Mouse (Mus musculus) neural tube, embryonic 13.5 days (tissue): ENCODE results near the gene Morc4. TPM values are rescaled to one million over a fixed set of nuclear protein-coding genes. Genes with fewer than 3 reads are reported as not detected.

Experiments
- ATAC-seq: fragments of 200-750 bp; cut with Nextera tagmentation; 2 replicates; pipeline ENCODE4 v1.8.0; 2017; ENCODE audit warnings: low read depth, mild to moderate bottlenecking, moderate TSS enrichment, moderate library complexity
- H3K27ac ChIP-seq: fragments of 300-500 bp; sonication (generic); replicated peaks from 2 replicates; pipeline ENCODE4 v1.5.1; 2015; ENCODE audit warnings: moderate library complexity, mild to moderate bottlenecking, inconsistent platforms
- H3K27me3 ChIP-seq: fragments of 300-500 bp; sonication (generic); 2 replicates; pipeline ENCODE4 v1.6.1; 2015; ENCODE audit warnings: mild to moderate bottlenecking, inconsistent platforms
- H3K36me3 ChIP-seq: fragments of 300-500 bp; sonication (generic); 2 replicates; pipeline ENCODE4 v1.6.1; 2015; ENCODE audit warnings: mild to moderate bottlenecking, inconsistent platforms
- H3K4me1 ChIP-seq: fragments of 300-500 bp; sonication (generic); replicated peaks from 2 replicates; pipeline ENCODE4 v1.6.1; 2015; ENCODE audit warnings: inconsistent platforms
- H3K4me2 ChIP-seq: fragments of 300-500 bp; sonication (generic); 2 replicates; pipeline ENCODE4 v1.6.1; 2015; ENCODE audit warnings: inconsistent platforms, mild to moderate bottlenecking, moderate library complexity
- H3K4me3 ChIP-seq: fragments of 300-500 bp; sonication (generic); 2 replicates; pipeline ENCODE4 v1.5.1; 2015; ENCODE audit warnings: mild to moderate bottlenecking, inconsistent platforms
- H3K9ac ChIP-seq: fragments of 300-500 bp; sonication (generic); 2 replicates; pipeline ENCODE4 v1.6.1; 2015; ENCODE audit warnings: moderate library complexity, mild to moderate bottlenecking, inconsistent platforms
- H3K9me3 ChIP-seq: fragments of 300-500 bp; sonication (generic); 2 replicates; pipeline ENCODE4 v1.6.1; 2016; ENCODE audit warnings: inconsistent platforms
- WGBS: fragments of 180-500 bp; shearing (Covaris S2); methylation state at CpG from one replicate; pipeline ENCODE4 v1.1.7; 2015; 5-methylcytosine and 5-hydroxymethylcytosine counted together
- polyA plus RNA-seq: library from polyadenylated mRNA; unstranded; fragments of >200 nt; fragmentation: Nextera tagmentation; extraction: Ambion mirVana; gene quantifications from 2 replicates; pipeline ENCODE4 v1.2.1, GENCODE M21; 2015

The Morc4 gene
- polyA plus RNA-seq, 1 experiment from 2014 or later = 4.9 TPM

GRCm38 (mm10) chrX:139828363-139829092 lies 42.9 kb downstream of the Morc4 start:
- ATAC-seq = no peak
- 91% methylated on average over 6 of the region's 6 CpGs for WGBS
- H3K4me3 ChIP-seq = no peak overlapping the region

GRCm38 (mm10) chrX:139826926-139827325 lies 44.6 kb downstream of the Morc4 start:
- H3K27me3 ChIP-seq = peaks cover 21% of the 10 kb centered on the region; the same call in 1 of the 2 replicates
- no peak for ATAC-seq
- H3K36me3 ChIP-seq = 0 out of 2 replicates have a peak, but pooled peaks cover 4% of the 10 kb centered on the region
- 86% methylated on average over 4 of the region's 4 CpGs for WGBS
- no peak overlapping the region for H3K27ac ChIP-seq
- no peak overlapping the region for H3K4me2 ChIP-seq
- no peak overlapping the region for H3K4me3 ChIP-seq
- no peak overlapping the region for H3K9ac ChIP-seq
- no peaks in the 10 kb centered on the region for H3K9me3 ChIP-seq
- no peaks in the 10 kb centered on the region for H3K4me1 ChIP-seq

More at GRCm38 (mm10) chrX:139828363-139829092, 42.9 kb downstream of the Morc4 start:
- H3K27me3 ChIP-seq = peaks cover 14% of the 10 kb centered on the region; the same call in 1 of the 2 replicates
- no peaks in the 10 kb centered on the region for H3K9me3 ChIP-seq
- H3K27ac ChIP-seq = no peak overlapping the region
- H3K4me1 ChIP-seq = no peaks in the 10 kb centered on the region
- 0 out of 2 replicates have a peak, but pooled peaks cover 2% of the 10 kb centered on the region for H3K36me3 ChIP-seq
- no peak overlapping the region for H3K4me2 ChIP-seq
- H3K9ac ChIP-seq = no peak overlapping the region

- ATAC-seq = no peak
Observed at GRCm38 (mm10) chrX:139825402-139825801, 46.1 kb downstream of the Morc4 start.

GRCm38 (mm10) chrX:139815201-139815600 lies 56.3 kb downstream of the Morc4 start:
- Histone ChIP-seq H3K36me3 (no peaks in the 10 kb centered on the region), H3K9me3 (no peaks in the 10 kb centered on the region), H3K4me3 (no peak overlapping the region), H3K9ac (no peak overlapping the region), H3K4me2 (no peak overlapping the region), H3K27ac (no peak overlapping the region), H3K4me1 (no peaks in the 10 kb centered on the region), H3K27me3 (peaks cover 27% of the 10 kb centered on the region; the same call in 1 of the 2 replicates)
- ATAC-seq = no peak
- 85% methylated on average over 5 of the region's 5 CpGs for WGBS

More at GRCm38 (mm10) chrX:139825402-139825801, 46.1 kb downstream of the Morc4 start:
- Histone ChIP-seq H3K9me3 (no peaks in the 10 kb centered on the region), H3K4me2 (no peak overlapping the region), H3K27ac (no peak overlapping the region), H3K9ac (no peak overlapping the region), H3K36me3 (0 out of 2 replicates have a peak, but pooled peaks cover 4% of the 10 kb centered on the region), H3K4me3 (no peak overlapping the region), H3K4me1 (no peaks in the 10 kb centered on the region), H3K27me3 (peaks cover 23% of the 10 kb centered on the region; the same call in 1 of the 2 replicates)
- WGBS = 79% methylated on average over 1 of the region's 1 CpGs

- no peak overlapping the region for H3K4me2 ChIP-seq
- H3K4me3 ChIP-seq = no peak overlapping the region
- H3K4me1 ChIP-seq = no peaks in the 10 kb centered on the region
- ATAC-seq = no peak
- H3K9ac ChIP-seq = no peak overlapping the region
- no peak overlapping the region for H3K27ac ChIP-seq
- peaks cover 26% of the 10 kb centered on the region; the same call in 1 of the 2 replicates for H3K27me3 ChIP-seq
- WGBS = 93% methylated on average over 8 of the region's 8 CpGs
- no peaks in the 10 kb centered on the region for H3K9me3 ChIP-seq
- no peaks in the 10 kb centered on the region for H3K36me3 ChIP-seq
Observed at GRCm38 (mm10) chrX:139814018-139814635, 57.4 kb downstream of the Morc4 start.

GRCm38 (mm10) chrX:139813299-139814002 lies 58.0 kb downstream of the Morc4 start:
- no peak overlapping the region for H3K9ac ChIP-seq
- no peaks in the 10 kb centered on the region for H3K9me3 ChIP-seq

GRCm38 (mm10) chrX:139812636-139813298 lies 58.7 kb downstream of the Morc4 start:
- no peak overlapping the region for H3K27ac ChIP-seq
- no peak overlapping the region for H3K9ac ChIP-seq
- H3K4me3 ChIP-seq = no peak overlapping the region
- no peak for ATAC-seq
- H3K9me3 ChIP-seq = no peaks in the 10 kb centered on the region
- H3K27me3 ChIP-seq = peaks cover 26% of the 10 kb centered on the region; the same call in 1 of the 2 replicates
- H3K4me1 ChIP-seq = no peaks in the 10 kb centered on the region
- no peaks in the 10 kb centered on the region for H3K36me3 ChIP-seq
- 56% methylated on average over 3 of the region's 3 CpGs for WGBS
- no peak overlapping the region for H3K4me2 ChIP-seq

More at GRCm38 (mm10) chrX:139813299-139814002, 58.0 kb downstream of the Morc4 start:
- Histone ChIP-seq H3K27me3 (peaks cover 26% of the 10 kb centered on the region; the same call in 1 of the 2 replicates), H3K4me3 (no peak overlapping the region), H3K4me2 (no peak overlapping the region), H3K27ac (no peak overlapping the region), H3K36me3 (no peaks in the 10 kb centered on the region), H3K4me1 (no peaks in the 10 kb centered on the region)
- ATAC-seq = no peak
- 77% methylated on average over 9 of the region's 9 CpGs for WGBS

GRCm38 (mm10) chrX:139808501-139808900 lies 63.0 kb downstream of the Morc4 start:
- ATAC-seq = no peak
- Histone ChIP-seq H3K27me3 (peaks cover 17% of the 10 kb centered on the region), H3K27ac (no peak overlapping the region), H3K36me3 (no peaks in the 10 kb centered on the region), H3K4me2 (no peak overlapping the region), H3K9me3 (no peaks in the 10 kb centered on the region), H3K4me1 (no peaks in the 10 kb centered on the region), H3K4me3 (no peak overlapping the region), H3K9ac (no peak overlapping the region)
- WGBS = 88% methylated on average over 10 of the region's 10 CpGs

GRCm38 (mm10) chrX:139808085-139808484 lies 63.4 kb downstream of the Morc4 start:
- H3K36me3 ChIP-seq = no peaks in the 10 kb centered on the region
- ATAC-seq = no peak
- H3K4me1 ChIP-seq = no peaks in the 10 kb centered on the region
- H3K4me3 ChIP-seq = no peak overlapping the region
- H3K4me2 ChIP-seq = no peak overlapping the region
- H3K9me3 ChIP-seq = no peaks in the 10 kb centered on the region
- peaks cover 22% of the 10 kb centered on the region for H3K27me3 ChIP-seq
- no peak overlapping the region for H3K9ac ChIP-seq
- 42% methylated on average over 4 of the region's 4 CpGs for WGBS
- no peak overlapping the region for H3K27ac ChIP-seq

- H3K27ac ChIP-seq = no peak overlapping the region
- H3K27me3 ChIP-seq = peaks cover 21% of the 10 kb centered on the region
- no peaks in the 10 kb centered on the region for H3K4me1 ChIP-seq
- no peaks in the 10 kb centered on the region for H3K9me3 ChIP-seq
- H3K36me3 ChIP-seq = no peaks in the 10 kb centered on the region
- H3K4me3 ChIP-seq = no peak overlapping the region
- 79% methylated on average over 2 of the region's 2 CpGs for WGBS
- no peak overlapping the region for H3K9ac ChIP-seq
- no peak for ATAC-seq
- H3K4me2 ChIP-seq = no peak overlapping the region
Observed at GRCm38 (mm10) chrX:139807391-139807790, 64.1 kb downstream of the Morc4 start.

- no peak for ATAC-seq
- Histone ChIP-seq H3K9ac (no peak overlapping the region), H3K27me3 (peaks cover 30% of the 10 kb centered on the region), H3K36me3 (no peaks in the 10 kb centered on the region), H3K4me2 (no peak overlapping the region), H3K4me3 (no peak overlapping the region), H3K9me3 (no peaks in the 10 kb centered on the region), H3K27ac (no peak overlapping the region), H3K4me1 (no peaks in the 10 kb centered on the region)
- 91% methylated on average over 4 of the region's 4 CpGs for WGBS
Observed at GRCm38 (mm10) chrX:139805918-139806317, 65.6 kb downstream of the Morc4 start.
